Mouse (Mus musculus) hindbrain, embryonic 14.5 days (tissue): ENCODE data around the gene Pdzd3. TPM values are rescaled to one million over a fixed set of nuclear protein-coding genes. Genes with fewer than 3 reads are reported as not detected.
"Not testable (repeated sequence)": the region's sequence is repeated elsewhere in the genome, so short reads cannot be mapped to it uniquely, and the experiment has no call there.

Experiments
- ATAC-seq: fragments of 200-750 bp; cut with Nextera tagmentation; 2 replicates; pipeline ENCODE4 v1.8.0; 2017; ENCODE audit warnings: moderate number of reproducible peaks, mild to moderate bottlenecking, moderate TSS enrichment, moderate library complexity; ENCODE audit not compliant: low FRiP score
- DNase-seq: peaks from one replicate; pipeline ENCODE4 v3.0.0-alpha.2; 2015; ENCODE audit warnings: low spot score
- H3K27ac ChIP-seq: fragments of 300-500 bp; sonication (generic); 2 replicates; pipeline ENCODE4 v1.5.1; 2014; ENCODE audit warnings: mild to moderate bottlenecking, moderate library complexity
- H3K27me3 ChIP-seq: fragments of 300-500 bp; sonication (generic); 2 replicates; pipeline ENCODE4 v1.6.1; 2014; ENCODE audit warnings: mild to moderate bottlenecking, low read length, mixed read lengths; ENCODE audit not compliant: control insufficient read depth, insufficient read depth
- H3K36me3 ChIP-seq: fragments of 300-500 bp; sonication (generic); replicated peaks from 2 replicates; pipeline ENCODE4 v1.6.1; 2014; ENCODE audit not compliant: control insufficient read depth, insufficient read depth
- H3K4me1 ChIP-seq: fragments of 300-500 bp; sonication (generic); replicated peaks from 2 replicates; pipeline ENCODE4 v1.6.1; 2014; ENCODE audit warnings: antibody characterized with exemption, low read length, mixed read lengths; ENCODE audit not compliant: control insufficient read depth, insufficient read depth
- H3K4me2 ChIP-seq: fragments of 300-500 bp; sonication (generic); replicated peaks from 2 replicates; pipeline ENCODE4 v1.6.1; 2014; ENCODE audit warnings: mild to moderate bottlenecking, moderate library complexity
- H3K4me3 ChIP-seq: fragments of 300-500 bp; sonication (generic); replicated peaks from 2 replicates; pipeline ENCODE4 v1.5.1; 2014; ENCODE audit warnings: mild to moderate bottlenecking, low read length
- H3K9ac ChIP-seq: fragments of 300-500 bp; sonication (generic); 2 replicates; pipeline ENCODE4 v1.6.1; 2014
- H3K9me3 ChIP-seq: fragments of 300-500 bp; sonication (generic); 2 replicates; pipeline ENCODE4 v1.6.1; 2016; ENCODE audit warnings: low read length; ENCODE audit not compliant: control insufficient read depth
- WGBS: fragments of 180-500 bp; shearing (Covaris S2); extraction: QIAGEN DNeasy Blood & Tissue Kit; methylation state at CpG from one replicate; pipeline ENCODE4 v1.1.7; 2014; 5-methylcytosine and 5-hydroxymethylcytosine counted together
- polyA plus RNA-seq: library from polyadenylated mRNA; unstranded; fragments of >200 nt; fragmentation: Nextera tagmentation; extraction: Ambion mirVana; gene quantifications from 2 replicates; pipeline ENCODE4 v1.2.1, GENCODE M21; 2014

Pdzd3 gene
- polyA plus RNA-seq: 0.46 and 1.1 TPM in 2 replicates

- no peak for DNase-seq
- H3K27ac ChIP-seq: no peak within 1 kb of the TSS
- H3K36me3 ChIP-seq: no peaks in the 10 kb centered on the region
- no peak for ATAC-seq
- no peak within 1 kb of the TSS for H3K4me3 ChIP-seq
- H3K9ac ChIP-seq: no peak within 1 kb of the TSS
- no peaks in the 10 kb centered on the region for H3K9me3 ChIP-seq
- peaks cover 32% of the 10 kb centered on the region for H3K4me1 ChIP-seq
- H3K4me2 ChIP-seq: no peak within 1 kb of the TSS
- no peaks in the 10 kb centered on the region for H3K27me3 ChIP-seq
- 86% methylated on average over 10 of the region's 10 CpGs for WGBS
Observed at GRCm38 (mm10) chr9:44251314-44251713, at the start of gene Pdzd3. TSS of gene Pdzd3 (minus strand) at chr9:44251471.

GRCm38 (mm10) chr9:44300001-44300400, 48.7 kb upstream of the Pdzd3 start:
- H3K27ac ChIP-seq, DNase-seq, H3K4me2 ChIP-seq, H3K9me3 ChIP-seq, ATAC-seq, H3K27me3 ChIP-seq, H3K4me3 ChIP-seq, H3K9ac ChIP-seq: not testable (repeated sequence)
- Histone ChIP-seq H3K4me1 (peaks cover 15% of the 10 kb centered on the region), H3K36me3 (peaks cover 73% of the 10 kb centered on the region)
- 95% methylated on average over 3 of the region's 3 CpGs for WGBS

GRCm38 (mm10) chr9:44292490-44292889, 41.2 kb upstream of the Pdzd3 start:
- no peaks in the 10 kb centered on the region for H3K27me3 ChIP-seq
- peak; percentile 68 for DNase-seq
- WGBS: 74% methylated on average over 3 of the region's 3 CpGs
- no peak overlapping the region for H3K9ac ChIP-seq
- H3K4me3 ChIP-seq: no peak overlapping the region
- H3K4me2 ChIP-seq: no peak overlapping the region
- H3K36me3 ChIP-seq: peaks cover 70% of the 10 kb centered on the region
- peaks cover 13% of the 10 kb centered on the region for H3K4me1 ChIP-seq
- ATAC-seq: no peak
- H3K27ac ChIP-seq: no peak overlapping the region
- no peaks in the 10 kb centered on the region for H3K9me3 ChIP-seq

- DNase-seq: peak; percentile 30
Observed at GRCm38 (mm10) chr9:44288959-44289291, 37.7 kb upstream of the Pdzd3 start.

GRCm38 (mm10) chr9:44288076-44288958, 37.0 kb upstream of the Pdzd3 start, which contains the start of gene Abcg4:
TSS of gene Abcg4 (minus strand) at chr9:44288615.
- H3K9ac ChIP-seq: peak within 1 kb of the TSS; percentile 81
- peak within 1 kb of the TSS; percentile 78 for H3K27ac ChIP-seq
- peak within 1 kb of the TSS; percentile 66 for H3K4me3 ChIP-seq
- peak within 1 kb of the TSS; percentile 73 for H3K4me2 ChIP-seq
- DNase-seq (peak; percentile 55), ATAC-seq (peak; percentile 69)
- WGBS: under 1% methylated on average over 38 of the region's 38 CpGs
- H3K9me3 ChIP-seq: no peaks in the 10 kb centered on the region
- no peaks in the 10 kb centered on the region for H3K27me3 ChIP-seq
- peaks cover 36% of the 10 kb centered on the region for H3K36me3 ChIP-seq
- peaks cover 24% of the 10 kb centered on the region for H3K4me1 ChIP-seq

More at GRCm38 (mm10) chr9:44288959-44289291, 37.7 kb upstream of the Pdzd3 start:
- Histone ChIP-seq H3K9ac (peak overlapping the region; percentile 81), H3K9me3 (no peaks in the 10 kb centered on the region), H3K4me2 (peak overlapping the region; percentile 73), H3K27ac (no peak overlapping the region), H3K4me1 (peaks cover 24% of the 10 kb centered on the region), H3K4me3 (peak overlapping the region; percentile 66), H3K36me3 (peaks cover 37% of the 10 kb centered on the region), H3K27me3 (no peaks in the 10 kb centered on the region)
- ATAC-seq: no peak
- WGBS: 4% methylated on average over 11 of the region's 11 CpGs

GRCm38 (mm10) chr9:44287401-44288075, 36.3 kb upstream of the Pdzd3 start:
- Histone ChIP-seq H3K4me2 (peak overlapping the region; percentile 73), H3K27me3 (no peaks in the 10 kb centered on the region), H3K4me1 (peaks cover 24% of the 10 kb centered on the region), H3K9ac (peak overlapping the region; percentile 81), H3K27ac (peak overlapping the region; percentile 78), H3K4me3 (peak overlapping the region; percentile 66), H3K9me3 (no peaks in the 10 kb centered on the region), H3K36me3 (peaks cover 29% of the 10 kb centered on the region)
- under 1% methylated on average over 44 of the region's 47 CpGs for WGBS
- DNase-seq (peak; percentile 44), ATAC-seq (peak; percentile 61)

- Histone ChIP-seq H3K9ac (peak overlapping the region; percentile 81), H3K27ac (peak overlapping the region; percentile 78; the same call in 1 of the 2 replicates), H3K4me1 (peaks cover 24% of the 10 kb centered on the region), H3K27me3 (no peaks in the 10 kb centered on the region), H3K9me3 (no peaks in the 10 kb centered on the region), H3K4me2 (peak overlapping the region; percentile 73), H3K4me3 (peak overlapping the region; percentile 66), H3K36me3 (peaks cover 27% of the 10 kb centered on the region)
- 5% methylated on average over 11 of the region's 11 CpGs for WGBS
- DNase-seq (no peak), ATAC-seq (peak; percentile 15; the same call in 1 of the 2 replicates)
Observed at GRCm38 (mm10) chr9:44287003-44287400, 35.7 kb upstream of the Pdzd3 start.

GRCm38 (mm10) chr9:44286256-44286850, 35.1 kb upstream of the Pdzd3 start:
- no peak overlapping the region for H3K27ac ChIP-seq
- DNase-seq: no peak
- H3K4me2 ChIP-seq: peak overlapping the region; percentile 73
- no peaks in the 10 kb centered on the region for H3K9me3 ChIP-seq
- no peaks in the 10 kb centered on the region for H3K27me3 ChIP-seq
- H3K4me1 ChIP-seq: peaks cover 24% of the 10 kb centered on the region
- no peak for ATAC-seq
- H3K9ac ChIP-seq: peak overlapping the region; percentile 81
- H3K36me3 ChIP-seq: peaks cover 29% of the 10 kb centered on the region
- H3K4me3 ChIP-seq: peak overlapping the region; percentile 66
- WGBS: 7% methylated on average over 6 of the region's 6 CpGs

- ATAC-seq: no peak
- no peak for DNase-seq
- Histone ChIP-seq H3K4me2 (no peak overlapping the region), H3K4me1 (peaks cover 11% of the 10 kb centered on the region), H3K9me3 (no peaks in the 10 kb centered on the region), H3K4me3 (no peak overlapping the region), H3K27me3 (no peaks in the 10 kb centered on the region), H3K9ac (no peak overlapping the region), H3K27ac (no peak overlapping the region), H3K36me3 (peaks cover 48% of the 10 kb centered on the region)
- WGBS: 59% methylated on average over 5 of the region's 5 CpGs
Observed at GRCm38 (mm10) chr9:44283183-44283582, 31.9 kb upstream of the Pdzd3 start.
